Mouse (Mus musculus): Measurements from ENCODE around the gene Snx27.

DNA sequence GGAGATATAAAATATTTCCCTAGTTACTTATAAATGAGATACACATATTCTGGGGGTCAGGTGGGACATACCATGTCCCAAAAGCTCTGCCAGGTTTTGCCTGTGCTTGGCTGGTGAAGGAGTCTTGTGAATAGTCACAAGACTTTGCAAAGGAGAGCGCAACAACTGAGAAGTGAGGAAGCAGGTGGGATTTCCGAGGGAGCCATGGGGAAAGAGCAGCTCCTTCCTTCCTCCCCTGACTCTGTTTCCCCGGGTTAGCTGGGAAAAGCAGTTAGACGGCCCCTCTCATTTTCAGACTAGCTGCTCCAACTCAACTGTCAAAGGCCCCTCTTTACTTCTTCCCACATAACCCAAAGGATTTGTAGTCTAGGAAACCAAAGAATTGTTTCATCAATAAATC, 85.4 kb downstream of the Snx27 start:
- TF ChIP-seq GATA1 (IDR thresholded peaks at IDR 0.05; ENCODE audit: low read length), result no peak
- TF ChIP-seq TAL1 (IDR thresholded peaks at IDR 0.05; ENCODE audit: low read length), result no peak
